Mouse (Mus musculus): ENCODE measurements around the gene Aldh3b3. TPM values are rescaled to one million over a fixed set of nuclear protein-coding genes. Genes with fewer than 3 reads are reported as not detected.
A peak's percentile ranks its signal among the peaks of the same experiment; 100 is the strongest.
"Not testable (repeated sequence)": the region's sequence is repeated elsewhere in the genome, so short reads cannot be mapped to it uniquely, and the experiment has no call there.

Aldh3b3 gene
- total RNA-seq, 1 experiment from 2014 or later, result 1.3 TPM

- DNase-seq, result not testable (repeated sequence)
These were observed 16.2 kb downstream of the Aldh3b3 start for GRCm38 (mm10) chr19:3974608-3975007.

DNA sequence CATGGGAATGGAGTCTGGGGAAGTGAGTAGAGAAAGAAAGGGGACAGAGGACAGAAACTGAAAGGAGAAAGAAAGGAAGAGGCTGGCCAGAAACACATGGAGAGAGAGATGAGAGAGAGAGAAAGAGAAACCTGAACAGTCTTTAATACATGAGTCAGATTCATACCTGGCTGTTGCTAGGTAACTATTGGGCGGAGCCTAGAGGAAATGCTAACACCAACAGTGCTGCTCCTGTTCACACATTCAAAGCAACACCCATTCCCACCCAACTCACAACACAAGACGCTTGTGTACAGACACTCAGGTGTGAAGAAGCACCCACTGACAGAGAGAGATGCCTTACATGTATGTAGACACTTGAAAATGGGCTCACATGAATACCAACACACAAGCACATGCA is 17.4 kb downstream of the Aldh3b3 start:
- DNase-seq, result no peak

DNA sequence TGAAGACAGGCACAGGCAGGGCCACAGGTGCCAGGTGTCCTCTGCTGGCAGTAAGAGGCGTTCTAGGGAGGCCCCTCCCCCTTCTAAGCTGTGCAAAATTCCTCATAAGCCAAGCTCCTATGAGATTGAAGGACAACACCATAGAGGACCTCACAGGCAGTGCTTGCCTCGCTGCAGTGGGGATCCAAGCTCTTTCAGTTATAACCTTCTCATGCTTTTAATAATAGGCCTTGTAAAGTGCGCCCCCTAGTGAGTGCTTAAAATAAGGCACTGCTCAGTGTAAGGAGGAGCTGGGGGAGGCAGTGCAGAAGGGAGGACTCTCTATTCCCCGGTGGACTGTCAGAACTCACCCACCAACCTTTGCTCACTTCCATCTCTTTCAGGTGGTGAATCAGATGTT is 21.9 kb downstream of the Aldh3b3 start:
- DNase-seq, result peak; percentile 63

GRCm38 (mm10) chr19:3980917-3981316 is 22.5 kb downstream of the Aldh3b3 start:
- no peak for DNase-seq

DNA sequence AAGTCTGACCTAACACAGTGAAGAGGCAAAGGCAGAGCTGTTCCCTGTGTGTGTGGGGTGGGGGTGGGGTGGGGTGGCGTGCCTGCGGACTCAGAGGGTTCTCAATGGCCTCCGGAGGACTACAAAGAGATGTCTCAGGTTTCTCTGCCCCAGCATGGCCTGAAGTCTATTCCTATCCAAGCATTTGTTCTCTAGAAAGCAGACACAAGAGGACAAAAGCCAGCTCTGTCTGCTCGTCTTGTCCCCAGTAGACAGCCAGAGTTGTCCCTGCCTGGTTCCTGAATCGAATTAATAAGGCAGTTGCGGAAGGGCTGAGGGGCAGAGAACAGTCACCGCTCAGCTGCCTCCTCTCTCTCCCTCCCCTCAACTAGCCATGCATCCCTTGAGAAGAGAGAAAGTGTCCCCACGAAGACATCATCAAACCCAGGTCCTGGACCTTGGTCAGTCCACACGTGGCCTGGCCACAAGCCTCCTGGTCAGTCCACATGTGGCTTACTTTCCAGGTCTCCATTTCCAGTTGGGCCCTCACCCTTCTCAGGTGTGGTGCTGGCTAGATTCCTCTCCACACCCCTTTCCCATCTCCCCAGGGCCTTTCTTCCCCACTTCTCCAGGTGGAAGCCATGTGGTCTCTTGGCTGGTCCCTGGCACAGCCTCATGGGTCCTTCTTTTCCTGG is 25.2 kb downstream of the Aldh3b3 start:
- no peak for DNase-seq

- peak; percentile 55 for DNase-seq
These were observed 26.8 kb downstream of the Aldh3b3 start for GRCm38 (mm10) chr19:3985261-3985681.

- peak; percentile 87 for DNase-seq
These were observed 27.9 kb downstream of the Aldh3b3 start, which contains the start of gene Acy3 for GRCm38 (mm10) chr19:3986334-3986733. Gene Acy3, plus strand, starts transcription at chr19:3986570.

DNA sequence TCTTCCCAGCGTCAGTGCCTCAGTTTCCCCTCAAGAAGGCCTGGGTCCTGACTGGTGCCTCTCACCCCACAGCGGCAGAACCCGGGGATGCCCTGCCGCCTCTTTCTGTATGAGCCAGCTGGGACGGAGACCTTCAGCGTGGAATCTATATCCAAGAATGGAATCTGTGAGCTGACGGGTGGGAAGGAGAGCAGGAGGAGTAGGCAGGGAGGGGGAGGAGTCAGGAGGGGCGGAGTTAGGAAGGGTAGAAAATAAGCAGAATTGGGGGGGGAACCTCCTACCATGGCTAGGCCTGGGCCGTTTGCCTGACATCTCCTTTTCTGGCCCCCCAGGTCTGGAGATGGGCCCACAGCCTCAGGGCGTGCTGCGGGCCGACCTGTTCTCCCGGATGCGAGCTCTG is 29.6 kb downstream of the Aldh3b3 start:
- DNase-seq, result no peak

DNA sequence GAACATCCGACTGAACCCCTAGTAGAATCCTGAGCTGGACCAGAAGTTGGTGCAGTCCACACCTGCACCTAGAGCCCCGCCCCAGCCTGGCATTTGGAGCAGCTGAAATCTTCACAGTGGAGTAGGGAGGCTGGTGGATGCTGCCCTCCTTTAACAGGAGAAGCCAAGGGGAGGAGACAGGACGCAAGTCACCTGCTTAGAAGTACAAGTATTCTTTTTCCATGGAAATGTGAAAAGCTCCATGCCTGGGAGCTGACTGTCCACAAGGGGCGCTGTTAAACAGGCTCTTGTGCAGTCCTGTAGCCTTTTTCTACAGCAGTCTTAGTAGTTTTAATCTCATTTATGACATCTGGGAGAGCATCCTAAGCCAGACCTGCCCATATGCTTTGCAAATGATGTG is 30.3 kb downstream of the Aldh3b3 start:
- no peak for DNase-seq

DNA sequence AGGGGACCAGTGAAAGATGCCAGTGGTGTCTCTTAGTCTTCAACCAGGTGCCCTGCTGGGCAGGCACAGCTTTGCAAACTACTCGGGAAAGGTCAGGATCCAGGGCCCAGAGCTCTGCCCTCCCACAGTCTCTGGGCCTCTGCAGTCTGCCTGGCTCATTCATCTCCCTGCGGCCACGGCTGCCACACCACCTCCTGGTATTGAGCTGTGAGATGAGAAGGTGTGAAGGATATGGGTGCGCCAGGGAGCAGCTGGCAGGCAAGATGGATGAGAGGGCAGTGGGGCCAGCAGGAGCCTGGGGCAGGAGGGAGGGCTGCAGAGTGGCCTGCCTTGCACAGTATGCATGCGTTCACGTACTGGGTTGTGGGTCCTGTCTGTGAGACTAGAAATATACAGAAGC is 32.4 kb downstream of the Aldh3b3 start:
- DNase-seq, result no peak

- no peak for DNase-seq
These were observed 33.1 kb downstream of the Aldh3b3 start for GRCm38 (mm10) chr19:3991562-3991961.

DNA sequence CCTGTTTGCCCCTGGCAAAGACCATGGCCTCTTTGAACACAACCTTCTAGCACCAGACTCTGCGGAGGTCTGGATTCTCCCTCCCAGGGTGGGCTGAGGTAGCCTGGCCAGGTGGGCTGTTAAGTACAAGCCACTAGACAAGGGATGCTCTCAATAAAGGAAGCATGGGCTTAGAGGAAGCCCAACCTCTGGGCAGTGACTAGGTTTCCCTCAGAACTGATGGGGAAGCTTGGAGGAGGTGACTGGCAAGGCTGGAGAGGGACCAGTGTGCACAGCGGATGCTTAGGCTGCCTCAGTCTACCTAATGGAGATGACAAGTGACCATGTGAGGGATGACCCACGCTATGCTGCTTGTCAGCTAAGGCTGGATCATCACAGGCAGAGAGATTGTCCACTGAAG is 33.5 kb downstream of the Aldh3b3 start:
- no peak for DNase-seq

DNA sequence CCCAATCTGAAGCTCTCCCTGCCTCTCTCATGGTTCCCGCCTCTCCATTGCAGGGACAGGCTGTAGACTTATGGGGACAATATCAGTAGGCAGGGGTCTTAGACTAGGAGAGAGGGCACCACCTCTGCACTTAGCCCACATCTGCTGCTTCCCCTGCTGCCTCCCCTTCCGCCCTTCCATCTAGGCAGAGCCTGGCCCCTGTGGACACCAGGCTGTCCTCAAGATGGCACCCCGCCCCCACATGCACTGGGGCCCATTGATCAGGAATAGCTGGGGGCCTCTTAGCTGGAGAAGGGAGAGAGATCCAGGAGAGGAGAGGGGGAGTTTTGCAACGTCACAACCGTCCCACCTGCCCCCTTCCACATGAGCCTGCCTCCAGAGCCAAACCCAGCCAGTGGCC is 34.0 kb downstream of the Aldh3b3 start, which contains the start of gene Tbx10:
Gene Tbx10, plus strand, starts transcription at position 337 of the 400 bp plus-strand sequence.
- DNase-seq, result no peak

DNA sequence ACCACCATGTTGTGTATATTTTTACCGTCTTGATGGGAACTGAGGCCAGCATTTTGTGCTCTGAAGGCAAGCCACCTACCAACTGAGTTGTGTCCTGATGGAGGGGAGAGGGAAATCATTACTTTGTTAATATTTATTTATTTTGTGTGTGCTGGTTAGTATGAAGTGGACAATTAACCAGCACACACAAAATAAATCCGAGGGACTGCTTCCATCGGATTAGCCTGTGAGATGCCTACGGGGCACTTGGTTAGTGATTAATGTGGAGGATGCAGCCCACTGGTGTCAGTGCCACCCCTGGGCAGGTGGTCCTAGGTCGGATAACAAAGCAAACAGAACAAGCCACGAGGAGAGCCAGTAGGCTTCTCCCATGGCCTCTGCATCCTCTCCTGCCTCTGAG is 36.5 kb downstream of the Aldh3b3 start:
- DNase-seq, result no peak

DNA sequence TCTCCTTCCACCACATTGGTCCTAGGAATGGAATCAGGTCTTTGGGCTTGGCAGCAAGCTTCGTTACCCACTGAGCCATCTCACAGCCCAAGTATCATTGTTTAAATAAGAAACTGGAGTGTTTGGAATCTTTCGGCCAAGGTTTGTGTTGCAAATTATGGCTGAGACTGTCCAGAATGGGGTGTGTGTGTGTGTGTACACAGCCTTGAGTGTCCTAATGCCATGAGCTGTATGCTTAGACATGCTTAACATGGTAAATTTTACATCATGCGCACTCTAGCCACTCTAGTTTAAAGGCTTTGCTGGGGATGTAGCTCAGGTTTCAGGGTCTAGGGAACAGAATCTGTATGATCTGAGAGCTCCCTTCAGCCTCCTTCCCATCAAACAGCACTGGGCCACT is 37.1 kb downstream of the Aldh3b3 start:
- DNase-seq, result no peak

GRCm38 (mm10) chr19:3996106-3996505 is 37.7 kb downstream of the Aldh3b3 start:
- no peak for DNase-seq

GRCm38 (mm10) chr19:3996747-3997146 is 38.3 kb downstream of the Aldh3b3 start:
- no peak for DNase-seq

- DNase-seq, result no peak
These were observed 38.8 kb downstream of the Aldh3b3 start for GRCm38 (mm10) chr19:3997231-3997630.

- no peak for DNase-seq
These were observed 39.9 kb downstream of the Aldh3b3 start for GRCm38 (mm10) chr19:3998335-3998734.

DNA sequence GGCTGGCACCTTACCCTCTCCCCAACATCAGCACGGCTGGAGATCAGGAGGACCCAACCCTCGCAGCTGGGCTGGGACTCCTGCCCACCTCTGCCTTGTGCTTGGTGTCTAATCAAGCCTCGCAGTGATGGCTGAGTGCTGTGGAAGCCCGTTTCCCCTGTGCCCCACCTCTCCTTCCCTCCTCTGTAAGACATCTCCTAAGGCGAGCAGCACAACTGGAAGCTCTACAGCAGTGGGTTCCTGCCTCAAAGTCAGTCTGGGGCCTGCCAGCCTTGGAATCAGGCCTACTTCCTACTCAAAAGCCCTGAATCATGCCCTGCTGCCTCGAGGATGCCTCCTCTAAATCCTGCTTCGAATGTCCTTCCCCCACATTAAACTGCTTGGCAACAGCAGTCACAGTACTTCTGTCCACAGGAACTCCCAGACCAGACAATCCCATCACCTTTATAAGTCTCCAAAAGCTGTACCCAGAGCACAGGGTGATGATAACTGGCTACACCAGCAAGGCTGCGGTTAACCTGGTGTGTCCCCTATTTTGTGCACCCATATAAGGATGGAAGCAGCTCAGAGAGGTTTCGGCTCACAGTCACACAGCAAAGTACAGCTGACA is 40.8 kb downstream of the Aldh3b3 start:
- DNase-seq, result no peak

- DNase-seq, result peak; percentile 90
These were observed 41.9 kb downstream of the Aldh3b3 start, which contains the start of the genes Nudt8 and Gm49405 for GRCm38 (mm10) chr19:4000119-4000900. Gene Nudt8, plus strand, starts transcription at chr19:4000580. Gene Gm49405, plus strand, starts transcription at chr19:4000626.

DNA sequence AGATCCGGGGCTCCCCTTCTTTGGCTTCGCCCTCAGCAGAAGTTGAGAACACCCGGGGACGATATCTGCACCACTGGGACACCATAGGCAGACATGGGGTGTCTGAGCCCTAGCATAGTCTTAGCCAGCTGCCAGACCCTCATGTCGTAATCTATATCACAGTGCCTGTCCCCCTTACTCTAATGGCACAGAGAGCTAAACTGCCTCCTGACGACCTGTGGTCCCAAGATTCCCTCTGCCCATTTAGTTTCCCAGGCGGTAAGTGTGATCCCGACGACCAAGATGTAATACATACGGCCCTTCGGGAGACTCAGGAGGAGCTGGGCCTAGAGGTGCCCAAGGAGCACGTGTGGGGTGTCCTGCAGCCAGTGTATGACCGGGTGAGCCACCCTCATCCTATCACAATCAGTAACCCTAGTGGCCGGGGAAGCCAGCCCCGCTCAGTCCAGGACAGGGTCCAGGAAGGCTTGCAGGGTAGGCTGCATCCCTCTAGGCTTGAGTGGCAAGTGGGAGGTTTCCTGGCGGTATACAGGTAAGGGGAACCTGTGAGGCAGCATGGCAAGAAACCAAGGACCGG is 42.6 kb downstream of the Aldh3b3 start:
- no peak for DNase-seq

- DNase-seq, result no peak
These were observed 43.3 kb downstream of the Aldh3b3 start for GRCm38 (mm10) chr19:4001752-4002151.

All from adrenal gland, postnatal 25 days (tissue).